Mouse (Mus musculus) testis, adult 2 months (tissue): ENCODE data around the gene Gucy2f. TPM values are rescaled to one million over a fixed set of nuclear protein-coding genes. Genes with fewer than 3 reads are reported as not detected.

Experiments
- H3K27ac ChIP-seq: fragments of 200-500 bp; 2 replicates; pipeline ENCODE4 v1.5.1; 2012; ENCODE audit warnings: low read depth, low read length; ENCODE audit not compliant: control insufficient read depth, insufficient read depth
- H3K27me3 ChIP-seq: fragments of 200-500 bp; 2 replicates; pipeline ENCODE4 v1.6.1; 2012; ENCODE audit warnings: mild to moderate bottlenecking, low read length, moderate library complexity; ENCODE audit not compliant: control insufficient read depth, insufficient read depth
- H3K36me3 ChIP-seq: fragments of 200-500 bp; 2 replicates; pipeline ENCODE4 v1.6.1; 2012; ENCODE audit warnings: mild to moderate bottlenecking, low read length; ENCODE audit not compliant: control insufficient read depth, insufficient read depth
- H3K4me1 ChIP-seq: fragments of 200-500 bp; 2 replicates; pipeline ENCODE4 v1.6.1; 2012; ENCODE audit warnings: low read length; ENCODE audit not compliant: control insufficient read depth, insufficient read depth
- H3K4me3 ChIP-seq: fragments of 200-500 bp; 2 replicates; pipeline ENCODE4 v1.5.1; 2012; ENCODE audit warnings: low read depth, mild to moderate bottlenecking, low read length, moderate library complexity, mixed read lengths; ENCODE audit not compliant: control insufficient read depth
- CTCF ChIP-seq: fragments of 200-500 bp; IDR thresholded peaks from 2 replicates; pipeline ENCODE4 v1.5.1; 2012; ENCODE audit warnings: low read depth, mild to moderate bottlenecking, inconsistent platforms, low read length, moderate library complexity; ENCODE audit not compliant: control insufficient read depth, insufficient read depth, insufficient replicate concordance
- POLR2A ChIP-seq: fragments of 200-500 bp; IDR thresholded peaks from 2 replicates; pipeline ENCODE4 v1.6.1; 2012; ENCODE audit warnings: low read depth, mild to moderate bottlenecking, inconsistent platforms, low read length, moderate library complexity; ENCODE audit not compliant: control insufficient read depth
- polyA plus RNA-seq: library from polyadenylated mRNA; depleted of rRNA; stranded (reverse); fragments of >200 nt; gene quantifications from 2 replicates; pipeline ENCODE4 v1.2.3, GENCODE M21; 2012; rRNA removed

Gene Gucy2f
- polyA plus RNA-seq, 1 experiment: 0.02 TPM

DNA sequence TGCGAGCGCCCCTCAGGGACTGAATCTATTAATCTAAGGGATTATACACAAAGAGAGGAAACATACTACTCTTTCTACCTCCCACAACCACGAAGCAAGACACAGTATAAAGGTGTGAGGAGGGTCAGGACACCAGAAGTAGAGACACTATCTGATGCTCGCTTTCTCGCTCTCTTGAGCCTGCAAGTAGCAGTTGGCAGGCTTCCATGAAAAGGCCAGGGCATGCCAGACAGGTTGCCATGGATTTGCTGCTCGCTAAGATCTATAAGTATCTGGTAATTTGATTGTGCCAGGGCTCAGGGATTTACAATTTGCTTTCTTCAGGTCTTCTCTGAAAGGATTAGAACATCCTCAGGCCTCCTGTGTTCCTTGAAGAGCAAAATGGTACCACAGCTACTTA, 85.5 kb downstream of the Gucy2f start:
- no peaks in the 10 kb centered on the region for H3K27me3 ChIP-seq

DNA sequence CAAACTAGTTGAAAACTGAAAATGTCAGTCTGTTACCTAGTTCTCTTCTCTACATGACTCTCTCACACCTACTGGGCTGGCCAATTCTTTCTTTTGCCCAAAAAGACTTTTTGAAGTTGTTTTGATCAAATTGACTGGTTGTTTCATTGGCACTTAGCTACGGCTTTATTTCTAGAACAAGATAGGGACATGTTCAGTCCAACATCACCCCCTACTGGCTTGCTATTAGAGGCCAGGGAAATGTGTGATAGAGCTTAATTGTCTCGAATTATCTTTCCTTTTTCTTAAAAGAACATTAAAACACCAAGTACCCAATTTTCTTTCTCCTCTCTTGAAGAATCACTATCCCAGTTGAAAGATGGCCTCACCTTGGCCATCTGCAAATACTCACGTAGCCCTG, 99.8 kb downstream of the Gucy2f start:
- no peaks in the 10 kb centered on the region for H3K27me3 ChIP-seq
- no peak for TF ChIP-seq POLR2A
- no peak for TF ChIP-seq CTCF

More for the DNA sequence above, 85.5 kb downstream of the Gucy2f start:
- H3K27ac ChIP-seq: no peak overlapping the region
- no peaks in the 10 kb centered on the region for H3K36me3 ChIP-seq
- H3K4me3 ChIP-seq: no peak overlapping the region
- H3K4me1 ChIP-seq: no peaks in the 10 kb centered on the region
- TF ChIP-seq POLR2A (no peak), CTCF (no peak)

GRCm38 (mm10) chrX:142095579-142095978, 101.2 kb downstream of the Gucy2f start:
- H3K27me3 ChIP-seq: no peaks in the 10 kb centered on the region
- no peak overlapping the region for H3K27ac ChIP-seq
- no peaks in the 10 kb centered on the region for H3K4me1 ChIP-seq
- no peak overlapping the region for H3K4me3 ChIP-seq
- TF ChIP-seq CTCF: no peak
- TF ChIP-seq POLR2A: no peak
- no peaks in the 10 kb centered on the region for H3K36me3 ChIP-seq

More for the DNA sequence above, 99.8 kb downstream of the Gucy2f start:
- no peaks in the 10 kb centered on the region for H3K36me3 ChIP-seq
- H3K4me1 ChIP-seq: no peaks in the 10 kb centered on the region
- H3K4me3 ChIP-seq: no peak overlapping the region
- no peak overlapping the region for H3K27ac ChIP-seq

- Histone ChIP-seq H3K27ac (no peak overlapping the region), H3K36me3 (no peaks in the 10 kb centered on the region), H3K4me3 (no peak overlapping the region), H3K4me1 (no peaks in the 10 kb centered on the region), H3K27me3 (no peaks in the 10 kb centered on the region)
- no peak for TF ChIP-seq CTCF
- TF ChIP-seq POLR2A: no peak
These were observed 134.1 kb downstream of the Gucy2f start for GRCm38 (mm10) chrX:142062585-142062984.

Other genes with a start within 250 kb of the Gucy2f start
- 1.3 and 1.8 TPM in 2 replicates for gene Nxt2, start 29.8 kb upstream of the Gucy2f start, polyA plus RNA-seq
- 0.10 TPM in 1 of 2 replicates, not detected in the other for gene Kcne1l, start 109.4 kb upstream of the Gucy2f start, polyA plus RNA-seq
- 2.3 and 2.8 TPM in 2 replicates for gene Acsl4, start 193.6 kb upstream of the Gucy2f start, polyA plus RNA-seq